Mouse (Mus musculus) 416B (cell line): ENCODE measurements at regions not wholly inside any gene's neighbourhood (a gene's known extent, or its start where the extent isn't known, plus 50 kb on each side); places are given as distances from the start of the nearest gene placed in this dataset.

Experiments used
- DNase-seq: peaks from one replicate; pipeline ENCODE4 v3.0.0; 2011; ENCODE audit warnings: low read depth

DNA sequence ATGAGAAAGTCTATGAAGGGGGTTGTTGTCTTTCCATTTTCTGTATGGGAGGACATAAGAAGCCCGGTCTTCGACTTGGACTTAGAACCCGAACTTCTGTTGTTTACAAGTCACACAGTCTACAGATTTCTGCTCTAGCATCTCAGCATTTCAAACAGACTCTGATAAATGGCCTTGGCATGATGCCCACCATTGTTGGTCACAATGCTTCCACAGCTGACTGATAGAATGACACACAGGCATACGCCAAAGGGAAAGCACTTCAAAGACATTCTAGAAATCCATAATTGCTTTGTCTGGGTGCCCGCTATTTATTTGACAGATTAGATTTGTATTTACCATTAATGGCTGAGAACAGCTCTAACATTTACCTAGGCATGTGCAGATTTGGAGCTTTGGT lies 326.2 kb upstream of the Tnp1 start:
- no peak for DNase-seq

DNA sequence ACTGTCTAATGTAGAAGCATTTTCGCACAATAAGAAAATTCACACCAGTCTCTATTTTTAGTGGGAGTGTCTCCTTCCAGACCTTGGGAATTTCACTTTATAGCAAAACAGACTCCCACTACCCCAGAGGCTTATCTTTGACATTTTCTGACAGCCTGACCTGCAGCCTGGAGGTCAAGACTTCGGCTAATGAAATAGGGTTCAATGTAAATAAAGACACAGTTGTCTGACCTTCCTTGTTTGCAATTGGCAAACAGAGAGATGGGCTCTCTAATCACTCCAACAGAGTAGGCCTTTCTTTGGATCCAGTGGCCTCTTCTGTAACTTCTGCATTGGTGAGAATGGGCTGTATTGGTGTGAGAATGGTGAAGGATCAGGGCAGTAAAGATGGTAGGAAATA lies 321.7 kb upstream of the Tnp1 start:
- no peak for DNase-seq

DNA sequence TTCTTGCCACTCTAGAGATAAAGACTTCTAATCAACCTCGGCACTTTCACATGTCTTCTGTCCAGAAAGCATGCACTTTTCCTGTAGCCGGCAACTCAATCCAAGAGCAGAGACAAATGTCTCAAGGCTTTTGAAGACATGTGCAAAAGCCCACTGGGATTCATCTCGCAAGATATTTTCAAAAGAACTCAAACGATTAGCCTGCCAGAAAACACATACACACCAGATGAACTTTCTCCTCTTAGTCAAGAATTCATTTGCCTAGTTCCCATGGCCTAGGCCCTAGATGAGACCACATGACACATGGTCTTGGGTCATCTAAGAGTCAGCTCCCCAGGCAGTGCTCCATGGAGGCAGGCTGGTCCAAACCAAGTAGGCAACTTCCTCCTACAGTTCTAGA lies 293.8 kb upstream of the Tnp1 start:
- DNase-seq: no peak

GRCm38 (mm10) chr1:73308420-73308819 lies 292.7 kb upstream of the Tnp1 start:
- DNase-seq: no peak

DNA sequence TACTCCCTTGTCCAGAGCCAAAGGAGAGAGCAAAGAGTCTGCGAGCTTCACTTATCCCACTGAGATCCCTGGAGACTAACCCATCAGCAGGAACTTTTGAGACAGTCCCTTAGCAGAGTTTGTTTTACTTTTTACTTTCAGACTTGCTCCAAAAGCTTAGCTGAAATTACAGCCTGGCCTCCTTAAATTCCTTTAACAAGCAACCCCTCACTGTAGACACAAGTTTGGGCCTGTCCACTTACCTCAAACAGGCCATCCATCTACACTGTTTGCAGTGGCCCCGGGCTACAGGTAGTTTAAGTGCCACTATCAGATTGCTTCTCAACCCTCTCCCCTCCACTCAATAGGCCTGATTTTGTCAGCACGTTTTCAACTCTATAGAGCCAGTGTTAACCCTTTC lies 291.5 kb upstream of the Tnp1 start:
- no peak for DNase-seq

GRCm38 (mm10) chr1:73299978-73300688 lies 284.4 kb upstream of the Tnp1 start:
- DNase-seq: no peak

DNA sequence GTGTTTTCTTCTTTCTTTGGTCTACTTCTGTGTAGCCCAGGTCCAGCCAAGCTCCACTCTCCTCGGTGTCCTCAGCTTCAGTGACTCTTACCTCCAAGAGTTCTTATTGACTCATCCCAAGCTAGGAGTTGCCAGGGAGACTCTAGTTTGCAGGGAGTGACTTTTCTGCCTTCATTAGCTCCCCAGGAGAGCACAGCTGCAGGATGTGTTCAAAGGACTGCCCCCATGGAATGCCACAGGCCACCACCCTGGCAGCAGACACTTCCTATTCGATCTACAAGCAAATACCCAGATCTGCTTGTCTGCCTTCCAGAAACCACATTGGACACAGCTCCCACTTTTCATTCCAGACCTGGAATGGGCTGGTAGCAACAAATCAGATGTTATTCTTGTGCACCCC lies 269.6 kb upstream of the Tnp1 start:
- DNase-seq: no peak

GRCm38 (mm10) chr1:73274480-73274879 lies 258.8 kb upstream of the Tnp1 start:
- DNase-seq: no peak

DNA sequence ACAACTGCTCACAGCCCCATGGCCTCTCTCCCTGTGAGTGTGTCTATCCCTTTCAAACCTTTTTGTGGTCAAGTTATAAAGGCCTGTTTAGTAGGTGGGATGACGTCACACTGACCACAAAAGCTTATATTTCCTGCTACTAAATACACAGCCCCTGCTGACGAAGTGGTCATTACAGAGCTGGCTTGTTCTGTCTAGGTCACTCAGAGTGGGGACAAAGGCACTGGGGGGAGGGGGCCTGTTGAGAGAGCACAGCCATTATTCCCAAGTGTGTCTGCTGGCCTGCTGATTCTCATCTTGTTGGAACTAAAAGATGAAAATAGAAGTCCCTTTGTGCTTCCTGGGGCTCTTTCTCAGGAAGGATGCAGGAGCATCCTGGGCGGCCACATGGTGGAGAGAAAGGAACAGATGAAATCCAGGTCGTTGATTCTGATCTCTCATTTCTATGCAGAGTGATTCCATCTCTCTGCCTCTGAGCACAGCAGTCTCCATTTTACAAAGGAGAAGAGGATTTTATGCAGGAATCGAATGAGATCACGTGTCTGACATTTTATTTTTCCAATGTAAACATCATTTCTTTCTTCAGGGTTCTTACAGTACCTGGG lies 255.2 kb upstream of the Tnp1 start:
- DNase-seq: peak; percentile 8

DNA sequence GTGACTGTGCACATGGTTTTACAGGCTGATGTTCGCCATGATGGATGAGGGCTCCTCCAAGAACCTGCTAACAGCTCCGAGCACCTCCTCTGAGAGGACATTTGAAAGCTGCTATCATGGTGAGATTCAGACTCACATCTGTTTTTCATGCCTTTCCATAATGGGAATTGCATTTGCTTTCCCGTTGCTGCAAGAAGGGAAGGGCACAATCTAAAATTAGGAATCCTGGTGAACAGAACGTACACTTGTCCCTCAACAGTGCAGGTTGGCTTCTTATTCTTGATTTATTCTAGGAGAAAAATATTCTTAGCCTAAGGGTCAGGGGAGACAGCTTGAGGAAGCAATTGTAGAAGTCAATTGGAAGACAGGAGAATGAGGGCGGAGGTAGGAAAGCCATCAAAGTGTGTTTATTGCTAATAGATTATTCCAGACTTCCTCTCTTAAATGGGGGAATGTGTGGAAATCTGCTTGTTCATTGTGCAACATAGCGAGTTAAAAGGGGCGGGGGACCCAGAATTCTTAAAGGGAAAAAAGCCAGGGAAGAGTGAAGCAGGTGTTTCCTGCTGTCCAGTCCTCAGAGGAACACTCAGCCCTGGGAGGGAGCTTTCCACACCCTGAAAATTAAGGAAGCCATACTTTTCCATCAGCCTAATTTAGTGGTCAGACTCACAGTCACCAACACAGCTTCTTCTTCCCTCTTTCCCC lies 253.5 kb upstream of the Tnp1 start:
- no peak for DNase-seq

GRCm38 (mm10) chr1:73265009-73265408 lies 249.3 kb upstream of the Tnp1 start:
- DNase-seq: no peak

GRCm38 (mm10) chr1:73264245-73264644 lies 248.5 kb upstream of the Tnp1 start:
- no peak for DNase-seq

DNA sequence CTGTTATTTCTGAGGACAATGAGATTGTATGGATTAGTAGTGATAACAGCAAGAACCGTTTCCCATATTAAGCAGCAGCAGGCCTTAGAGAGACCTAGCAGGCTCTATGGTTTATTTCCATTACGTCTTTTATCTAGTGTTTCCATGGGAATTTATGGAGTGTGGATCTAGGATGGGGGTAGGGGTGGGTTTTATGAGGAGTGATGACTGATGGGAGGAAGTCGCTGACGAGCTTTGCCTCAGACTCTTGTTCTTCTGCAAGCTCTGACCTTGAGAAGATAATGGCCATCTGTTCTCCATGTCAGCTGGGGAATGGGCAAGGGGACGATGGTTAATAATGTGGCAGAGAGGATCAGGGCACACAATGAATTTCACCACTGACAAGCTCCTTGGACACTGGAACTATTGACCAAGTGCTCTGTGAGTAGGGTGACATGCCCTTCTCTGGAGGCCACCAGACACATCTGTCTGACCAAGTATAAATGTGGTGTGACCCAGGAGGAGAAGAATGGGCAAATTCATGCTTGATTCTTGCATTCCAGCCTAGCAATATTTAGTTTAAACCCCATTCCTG lies 243.9 kb upstream of the Tnp1 start:
- no peak for DNase-seq

DNA sequence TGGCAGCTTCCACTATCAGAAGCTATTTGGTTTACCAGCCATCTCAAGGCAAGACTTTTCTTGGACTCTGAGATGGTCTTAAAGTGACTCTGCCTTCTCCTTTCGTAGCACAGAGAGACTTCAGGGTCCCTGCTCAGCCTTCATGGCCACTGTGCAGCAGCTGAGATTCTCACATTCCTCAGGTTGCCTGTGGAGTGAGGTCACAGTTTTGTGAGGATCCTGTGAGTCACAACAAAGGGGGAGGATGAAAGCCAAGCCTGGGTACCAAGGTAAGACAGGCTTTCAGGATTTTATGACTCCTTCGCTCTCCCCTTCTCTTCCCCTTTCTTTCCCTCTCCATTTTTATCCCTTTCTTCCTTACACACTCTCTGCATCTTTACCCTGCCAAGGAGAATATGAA lies 241.6 kb upstream of the Tnp1 start:
- DNase-seq: no peak

DNA sequence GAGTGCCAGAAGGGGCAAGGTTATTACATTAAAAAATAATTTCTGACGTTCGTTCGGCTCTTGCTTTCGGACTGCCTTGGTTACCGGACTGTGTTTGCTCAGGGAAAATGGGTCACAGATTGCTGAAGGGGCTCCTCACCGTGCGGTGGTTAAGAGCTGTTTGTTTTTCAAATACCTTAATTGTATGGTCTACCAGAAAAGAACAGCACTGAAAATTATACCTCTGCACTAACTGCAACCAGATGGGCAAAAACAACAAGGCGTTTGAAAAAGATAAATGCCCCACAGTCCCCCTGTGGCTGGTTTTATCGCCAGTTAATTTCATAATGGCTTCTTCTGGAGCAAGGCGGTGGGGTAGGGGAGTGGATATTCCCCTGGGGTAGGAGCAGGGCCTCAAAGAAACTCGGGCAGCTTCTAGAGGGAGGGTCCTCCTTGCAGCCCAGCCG lies 236.2 kb upstream of the Tnp1 start:
- DNase-seq: no peak

GRCm38 (mm10) chr1:73244016-73244415 lies 228.3 kb upstream of the Tnp1 start:
- DNase-seq: no peak

GRCm38 (mm10) chr1:73242290-73242689 lies 226.6 kb upstream of the Tnp1 start:
- no peak for DNase-seq

GRCm38 (mm10) chr1:73236867-73237266 lies 221.2 kb upstream of the Tnp1 start:
- DNase-seq: no peak

GRCm38 (mm10) chr1:73233636-73234035 lies 217.9 kb upstream of the Tnp1 start:
- DNase-seq: no peak

DNA sequence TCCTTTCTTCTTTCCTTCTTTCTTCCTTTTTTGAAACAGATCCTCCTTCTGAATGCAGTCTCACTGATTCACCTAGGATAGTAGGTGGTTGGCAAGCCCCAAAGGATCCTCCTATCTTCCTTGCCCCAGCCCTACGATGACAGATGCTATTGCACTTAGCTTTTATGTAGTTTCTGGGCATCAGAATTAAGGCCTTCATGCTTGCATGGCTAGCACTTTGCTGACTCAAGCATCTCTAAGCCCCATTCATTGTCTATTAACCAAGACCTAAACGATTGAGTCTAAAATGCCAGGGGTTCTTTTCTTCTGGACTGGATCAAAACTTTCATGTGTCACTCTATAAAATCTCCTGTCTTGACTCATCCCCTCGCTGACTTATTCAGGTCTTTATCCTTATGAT lies 217.3 kb upstream of the Tnp1 start:
- DNase-seq: no peak

DNA sequence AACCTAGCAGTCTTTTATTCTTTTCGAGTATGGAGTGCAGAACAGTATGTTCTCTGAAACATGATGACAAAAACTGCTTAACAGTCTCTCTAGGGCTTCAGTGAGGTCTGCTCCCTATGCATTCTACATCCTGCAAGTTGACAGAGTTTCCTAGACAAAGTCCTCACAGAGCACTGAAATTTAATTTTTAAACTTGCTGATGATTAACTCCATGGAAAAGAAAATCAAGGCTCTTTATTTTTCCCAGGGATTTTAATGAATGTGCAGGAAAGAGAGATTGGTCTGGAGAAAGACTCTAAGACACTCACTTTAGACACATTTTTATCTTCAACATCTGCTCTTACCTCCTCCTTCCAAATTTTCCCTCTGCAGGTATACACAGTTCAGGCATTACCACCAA lies 214.9 kb upstream of the Tnp1 start:
- DNase-seq: no peak

DNA sequence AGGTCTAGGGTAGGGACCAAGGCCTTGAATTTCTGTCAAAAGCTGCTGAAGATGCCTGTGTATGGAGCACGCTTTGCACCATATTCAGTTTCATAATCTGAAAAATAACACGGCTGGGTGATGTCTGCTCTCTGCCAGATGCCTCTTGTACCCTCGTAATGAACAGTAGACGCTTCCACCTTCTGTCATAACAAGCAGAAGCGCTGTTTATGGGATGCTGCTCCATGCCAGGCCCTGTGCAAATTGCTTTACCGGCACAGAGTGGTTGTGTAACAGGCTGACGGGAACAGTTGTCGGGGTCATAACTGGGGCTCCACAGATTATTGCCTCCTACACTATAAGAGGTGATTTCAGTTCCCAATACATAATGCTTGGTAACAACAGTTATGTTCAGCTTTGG lies 211.5 kb upstream of the Tnp1 start:
- no peak for DNase-seq

- DNase-seq: no peak
Observed at GRCm38 (mm10) chr1:73221863-73222262, 206.2 kb upstream of the Tnp1 start.
